Mouse (Mus musculus) inflammation-experienced regulatory T-cells, adult 6 months (primary cell): Measurements from ENCODE around the gene Shoc2. TPM values are rescaled to one million over a fixed set of nuclear protein-coding genes. Genes with fewer than 3 reads are reported as not detected.
"Not testable (repeated sequence)": the region's sequence is repeated elsewhere in the genome, so short reads cannot be mapped to it uniquely, and the experiment has no call there.

ENCODE experiments used
- ATAC-seq: one replicate; pipeline ENCODE4 v1.8.0; 2017
- polyA plus RNA-seq, 3 experiments: library from polyadenylated mRNA; unstranded; fragments of 100-300 nt; shearing (Covaris generic); gene quantifications; one replicate each; pipeline ENCODE4 v1.2.1; 2017

Gene Shoc2
- polyA plus RNA-seq: 10 to 100 TPM; 74.2 to 76.2 (median 74.6) TPM

DNA sequence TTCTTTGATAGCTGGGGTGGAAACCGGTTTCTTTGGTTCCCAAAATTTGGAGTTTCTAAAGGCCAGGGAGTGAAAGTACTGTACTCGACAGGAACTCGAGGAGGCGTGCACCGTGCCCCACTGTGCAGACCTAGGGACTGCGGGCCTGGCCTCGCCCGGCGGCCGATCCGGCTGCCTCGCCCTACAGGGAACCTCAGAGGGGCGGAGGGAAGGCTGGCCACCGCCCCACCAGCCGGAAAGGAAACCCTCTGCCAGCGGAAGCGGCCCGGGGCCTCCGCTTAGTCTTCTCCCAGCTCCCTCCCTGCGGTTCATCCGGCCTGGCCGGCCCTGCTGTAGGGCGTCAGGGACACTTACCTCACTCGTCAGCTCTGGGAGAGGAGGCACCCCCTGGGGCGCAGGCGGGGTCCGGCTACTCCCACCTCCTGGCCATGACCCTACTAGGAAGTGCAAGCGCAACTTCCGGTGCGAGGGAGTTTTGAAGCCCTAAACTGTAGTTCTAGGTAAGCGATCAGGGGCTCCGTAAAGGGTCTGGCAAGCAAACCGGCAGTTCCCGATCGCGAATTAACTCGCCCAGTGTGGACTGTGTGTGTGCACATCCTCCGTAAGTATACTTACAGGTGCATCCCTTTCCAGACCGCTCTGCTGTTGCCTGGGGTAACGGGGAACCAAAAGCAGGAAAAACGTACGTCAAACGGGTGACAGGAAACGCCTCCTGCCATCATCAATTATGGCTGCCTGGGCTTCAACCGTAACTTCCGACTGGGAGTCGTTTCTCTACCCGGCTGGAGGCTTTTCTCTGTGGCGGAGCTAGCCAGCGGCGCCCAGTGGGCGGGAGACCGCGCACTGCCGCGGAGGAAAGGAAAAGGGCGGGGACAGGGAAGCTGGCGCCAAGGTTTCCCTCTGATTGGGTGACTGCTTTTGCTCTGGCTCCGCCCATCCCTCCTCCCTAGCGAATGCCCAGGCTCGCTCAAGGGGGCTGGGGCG, at the start of gene Shoc2, which contains the start of gene Bbip1:
TSS of gene Shoc2 (plus strand) at position 505 of the 984 bp plus-strand sequence.
TSS of gene Bbip1 (minus strand) at position 826 of the 984 bp plus-strand sequence.
- ATAC-seq: peak; percentile 87

DNA sequence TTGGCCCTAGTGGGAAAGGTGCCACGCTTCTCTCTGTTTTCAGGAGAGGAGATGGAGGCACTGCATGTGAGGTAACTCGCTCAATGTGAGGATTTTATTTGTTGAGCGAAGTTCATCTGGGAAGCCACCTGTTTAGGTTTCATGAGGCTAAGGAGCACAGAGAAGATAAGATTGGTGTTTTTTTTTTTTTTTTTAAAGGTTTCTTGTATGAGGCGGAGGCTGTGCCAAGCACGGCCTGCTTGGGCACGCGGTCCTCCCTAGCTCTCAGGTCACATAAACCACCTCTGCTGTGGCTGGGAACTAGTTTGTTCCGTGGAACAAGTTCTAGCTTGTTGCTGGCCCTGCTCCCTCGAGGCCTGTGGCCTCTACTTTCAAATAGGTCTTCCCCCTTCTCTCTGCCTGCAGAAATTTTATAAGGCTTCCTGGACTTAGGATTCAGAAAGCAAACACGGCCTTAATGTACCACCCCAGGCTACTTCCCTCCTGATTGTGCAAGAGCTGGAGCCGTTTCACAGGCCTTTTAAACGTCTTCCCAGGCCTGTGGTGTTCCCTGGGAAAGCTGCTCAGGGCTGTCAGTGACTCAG, 49.5 kb upstream of the Shoc2 start:
- ATAC-seq: no peak

DNA sequence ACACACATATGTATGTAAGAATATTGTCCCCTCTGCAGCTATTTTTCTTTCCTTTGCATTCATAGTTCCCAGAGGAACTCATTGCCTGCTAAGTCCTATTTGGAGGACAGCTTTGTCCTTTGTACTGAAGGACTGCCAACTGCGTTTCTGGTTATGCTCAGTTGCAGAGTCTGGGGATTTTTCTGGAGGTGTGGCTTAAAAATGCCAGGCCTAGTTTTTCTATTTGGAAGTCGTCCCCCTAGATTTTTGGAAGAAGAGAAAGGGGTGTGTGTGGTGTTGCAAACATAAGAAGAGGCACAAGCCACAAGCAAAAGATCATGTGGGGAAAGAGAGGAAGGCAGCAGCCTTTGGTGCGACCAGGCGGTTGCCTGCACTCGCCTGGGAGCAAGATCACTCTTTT, 46.1 kb upstream of the Shoc2 start:
- no peak for ATAC-seq

DNA sequence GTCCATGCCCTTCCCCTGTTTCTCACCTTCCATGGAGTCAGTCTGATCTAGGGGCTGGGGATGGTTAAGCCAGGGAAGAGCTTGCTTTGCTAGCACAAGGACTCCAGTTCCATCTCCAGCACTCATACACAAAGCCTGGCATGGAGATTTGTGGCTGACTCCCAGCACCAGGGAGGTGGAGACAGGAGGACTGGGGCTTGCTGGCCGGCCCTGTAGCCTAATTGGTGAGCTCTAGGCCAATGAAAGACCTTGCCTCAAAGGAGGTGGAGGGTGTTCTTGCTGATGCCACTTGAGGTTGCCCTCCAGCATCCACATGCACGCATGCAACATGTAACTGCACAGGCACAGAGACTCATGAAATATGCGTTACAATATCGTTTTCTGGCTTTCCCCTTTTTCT, 45.6 kb upstream of the Shoc2 start:
- ATAC-seq: no peak

DNA sequence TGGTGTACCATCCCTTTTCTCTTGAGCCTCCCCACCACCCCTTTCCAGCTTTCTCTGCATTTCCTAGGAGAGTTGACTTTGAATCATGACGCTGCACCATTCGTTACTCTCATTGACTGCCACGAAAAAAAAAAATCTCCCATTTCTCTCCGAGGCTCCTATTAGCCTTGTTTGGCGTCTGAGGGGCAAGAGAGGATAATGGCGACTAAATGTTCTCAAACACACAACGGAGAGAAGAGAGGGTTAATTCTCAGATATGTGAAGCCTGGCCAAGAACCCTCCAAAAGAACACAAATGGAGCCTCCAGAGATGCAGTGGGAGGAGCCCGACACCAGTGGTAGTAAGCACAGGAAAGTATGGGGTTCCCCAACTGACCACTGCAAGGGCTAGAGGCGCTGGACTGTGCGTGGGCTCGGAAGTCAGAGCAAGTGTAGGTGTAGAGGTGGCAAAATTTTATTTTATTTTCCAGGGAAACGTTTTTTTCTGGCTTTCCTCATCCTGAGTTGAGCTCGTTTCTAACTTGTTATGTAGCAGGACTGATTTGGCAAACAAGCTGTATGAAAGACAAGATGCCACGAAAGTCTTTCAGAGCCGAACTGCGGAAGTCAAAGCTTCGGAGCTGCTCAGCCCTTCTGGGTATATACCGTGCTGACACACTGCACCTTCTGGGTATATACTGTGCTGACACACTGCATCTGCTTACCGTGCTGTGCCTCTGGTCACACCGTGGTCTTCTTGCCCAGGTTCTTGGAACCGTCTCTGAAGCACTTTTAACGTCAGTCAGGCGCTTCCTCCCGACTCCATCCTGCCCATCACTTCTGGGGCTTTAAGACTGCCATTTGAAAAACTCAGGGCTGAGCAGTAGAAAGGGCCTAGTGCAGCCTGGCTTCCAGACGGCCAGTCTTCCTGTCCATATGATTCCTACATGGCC, 44.9 kb upstream of the Shoc2 start:
- peak; percentile 17 for ATAC-seq

DNA sequence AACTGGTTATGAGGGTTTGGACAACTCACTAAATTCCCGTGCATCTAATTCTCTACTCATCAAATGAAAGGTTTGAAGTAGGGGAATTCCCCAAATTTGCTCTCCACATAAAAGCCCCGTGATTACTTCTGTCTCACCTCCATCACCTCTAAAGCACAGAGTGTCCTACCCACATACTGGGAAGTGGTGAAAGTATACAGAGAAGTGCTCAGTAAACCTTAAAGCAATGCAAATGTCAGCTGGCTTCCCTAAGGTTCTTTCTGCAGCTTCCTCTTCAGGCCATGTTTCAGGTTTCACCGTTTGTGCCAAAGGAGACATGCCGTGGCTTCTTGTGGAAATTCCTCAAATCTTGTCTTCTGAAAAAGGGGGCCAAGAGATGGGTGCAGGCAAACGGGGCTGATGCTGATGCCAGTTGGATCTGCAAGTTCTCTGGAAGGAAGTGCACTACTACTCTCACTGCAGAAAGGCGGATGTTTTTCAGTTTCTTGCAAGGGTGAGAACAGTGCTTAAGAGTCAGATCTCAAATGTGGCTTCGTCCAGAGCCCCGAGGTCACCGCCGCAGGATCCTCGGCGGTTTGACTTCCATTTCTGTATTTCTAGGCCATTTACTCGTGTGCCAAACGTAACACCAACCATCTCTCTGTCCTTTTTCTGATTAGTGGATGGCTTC, 44.0 kb upstream of the Shoc2 start:
- ATAC-seq: peak; percentile 64

DNA sequence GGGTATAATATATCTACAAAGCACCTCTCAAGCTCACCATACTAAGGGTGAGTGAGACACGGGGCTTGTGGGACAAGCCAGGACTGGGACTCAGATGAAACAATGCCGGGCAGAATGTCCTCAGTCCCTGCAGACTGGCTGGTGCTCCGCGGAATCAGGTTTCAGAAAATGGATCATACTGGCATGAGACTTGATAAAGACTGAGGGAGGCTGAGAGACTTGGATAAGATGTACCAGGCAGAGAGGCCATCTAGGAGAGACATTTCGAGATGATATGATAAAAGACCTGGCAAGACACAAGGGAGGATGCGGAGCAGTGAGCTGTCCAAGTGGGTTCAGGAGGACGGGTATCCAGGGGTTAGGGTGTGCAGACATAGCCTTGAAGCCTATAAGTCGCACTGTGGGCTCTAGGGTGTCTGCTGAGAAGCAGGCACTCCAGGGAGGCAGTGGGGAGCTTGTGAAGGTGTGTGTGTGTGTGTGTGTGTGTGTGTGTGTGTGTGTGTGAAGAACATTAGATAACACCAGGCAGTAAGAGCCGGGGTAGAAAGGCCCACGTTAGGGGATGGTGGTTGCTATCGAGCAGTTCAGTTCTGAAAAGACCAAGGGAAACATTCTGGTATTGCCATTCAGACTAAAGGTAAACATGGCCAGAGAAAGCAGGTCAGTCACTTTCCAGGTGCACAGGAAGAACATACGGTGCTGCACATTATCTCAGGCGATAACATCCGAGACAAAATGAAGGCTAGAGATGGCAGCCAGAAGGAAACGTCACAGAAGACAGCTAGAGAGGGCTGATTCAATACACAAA, 42.0 kb upstream of the Shoc2 start:
- peak; percentile 7 for ATAC-seq

DNA sequence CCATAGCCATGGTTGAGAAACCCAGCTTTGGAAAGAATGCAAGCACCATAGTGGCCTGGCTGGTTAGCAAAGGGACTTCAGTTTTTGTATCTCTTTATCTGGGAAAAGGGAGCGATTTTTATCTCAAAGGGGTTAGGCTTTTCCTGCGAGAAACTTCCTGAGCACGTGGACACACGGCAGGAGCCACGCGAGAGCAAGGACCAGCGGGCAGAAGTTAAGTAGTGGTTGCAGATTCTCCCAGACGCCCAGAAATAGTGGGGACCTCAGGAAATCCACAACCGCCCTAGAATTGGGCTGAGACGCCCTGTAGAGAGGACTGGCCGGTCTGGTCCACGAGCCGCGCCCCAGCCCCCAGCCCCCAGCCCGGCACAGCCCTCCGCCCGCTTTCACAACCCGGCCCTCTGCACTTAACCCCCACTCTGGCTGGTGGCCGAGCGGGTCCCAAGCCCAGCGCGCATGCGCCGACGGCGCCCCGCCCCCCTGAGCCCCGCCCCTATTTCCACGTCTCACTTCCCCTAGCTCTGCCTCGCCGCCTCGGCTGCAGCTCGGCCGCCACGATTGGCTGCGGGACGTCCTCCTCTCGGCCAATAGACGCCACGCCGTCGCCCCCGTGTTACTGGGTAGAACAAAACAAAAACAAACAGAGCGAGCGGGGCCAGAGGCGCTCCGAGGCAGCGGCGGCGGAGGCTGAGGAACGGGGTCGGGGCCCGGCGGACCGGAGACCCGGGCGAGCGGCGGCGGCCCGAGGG, 41.2 kb upstream of the Shoc2 start:
- ATAC-seq: peak; percentile 67

DNA sequence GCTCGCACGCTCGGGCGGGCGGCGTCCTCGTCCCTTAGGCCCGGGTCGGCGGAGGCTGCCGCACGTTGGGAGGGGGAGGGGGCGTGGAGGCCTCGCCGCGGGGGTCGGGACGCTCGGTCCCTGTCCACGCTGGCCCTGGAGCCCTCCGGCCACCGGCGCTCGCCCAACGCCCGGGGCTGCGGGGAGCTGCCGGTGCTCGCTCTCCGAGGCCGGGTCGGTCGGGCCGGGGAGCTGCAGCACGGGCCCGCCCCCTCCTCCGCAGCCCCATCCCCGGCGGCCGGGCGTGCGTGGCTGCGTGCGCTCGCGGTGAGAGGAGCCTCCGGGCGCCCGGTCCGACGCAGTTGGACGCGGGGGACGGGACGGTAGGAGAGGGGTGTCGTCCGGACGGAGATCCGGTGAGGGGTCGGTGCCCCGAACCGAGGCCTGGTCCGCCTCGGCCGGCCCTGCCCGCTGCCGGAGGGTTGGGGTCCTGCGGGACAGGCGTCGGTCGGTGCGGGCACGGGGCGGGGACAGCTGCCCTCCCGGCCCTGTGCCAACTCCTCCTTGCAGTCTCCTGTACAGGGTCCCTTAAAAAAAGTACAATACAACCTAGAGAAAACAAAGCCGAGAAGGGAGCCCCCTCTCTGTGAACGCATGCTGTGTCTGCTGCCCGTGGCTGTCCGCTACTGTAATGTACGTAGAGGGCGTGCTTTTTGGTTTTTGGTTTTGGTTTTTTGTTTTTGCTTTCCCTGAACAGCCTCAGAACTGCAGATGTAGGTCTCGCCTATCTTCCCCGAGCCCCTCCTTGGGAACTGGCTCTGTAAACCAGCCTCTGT, 40.4 kb upstream of the Shoc2 start:
- ATAC-seq: peak; percentile 17

DNA sequence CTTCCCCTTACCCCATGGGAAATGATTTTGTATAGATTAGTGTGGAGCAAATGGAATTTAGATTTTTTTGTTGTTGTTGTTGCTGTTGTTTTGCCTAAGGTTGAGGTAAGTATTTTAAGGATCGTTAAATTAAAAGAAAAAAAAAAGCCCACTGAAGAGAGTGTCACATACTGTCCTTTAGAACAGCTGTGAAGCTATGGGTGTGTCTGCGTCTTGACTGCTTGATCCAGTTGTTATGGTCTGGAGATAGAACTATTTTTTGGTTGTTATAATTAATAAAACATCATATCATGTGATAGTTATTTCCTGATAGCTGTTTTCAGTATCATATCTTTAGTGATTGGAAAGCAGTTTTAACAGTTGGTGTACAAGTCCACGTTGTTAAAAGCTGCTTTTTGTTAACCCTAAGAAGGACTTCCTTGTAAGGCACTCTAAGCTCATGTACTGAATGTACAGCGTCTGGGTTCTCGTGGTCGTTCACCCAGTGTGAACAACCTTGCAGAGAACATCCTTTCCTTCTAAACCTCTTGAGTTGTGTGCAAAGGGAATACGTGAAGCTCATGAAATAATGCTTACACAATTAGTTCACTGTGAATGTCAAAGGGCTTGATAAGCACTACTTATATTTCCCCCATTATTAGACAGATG, 39.1 kb upstream of the Shoc2 start:
- no peak for ATAC-seq

DNA sequence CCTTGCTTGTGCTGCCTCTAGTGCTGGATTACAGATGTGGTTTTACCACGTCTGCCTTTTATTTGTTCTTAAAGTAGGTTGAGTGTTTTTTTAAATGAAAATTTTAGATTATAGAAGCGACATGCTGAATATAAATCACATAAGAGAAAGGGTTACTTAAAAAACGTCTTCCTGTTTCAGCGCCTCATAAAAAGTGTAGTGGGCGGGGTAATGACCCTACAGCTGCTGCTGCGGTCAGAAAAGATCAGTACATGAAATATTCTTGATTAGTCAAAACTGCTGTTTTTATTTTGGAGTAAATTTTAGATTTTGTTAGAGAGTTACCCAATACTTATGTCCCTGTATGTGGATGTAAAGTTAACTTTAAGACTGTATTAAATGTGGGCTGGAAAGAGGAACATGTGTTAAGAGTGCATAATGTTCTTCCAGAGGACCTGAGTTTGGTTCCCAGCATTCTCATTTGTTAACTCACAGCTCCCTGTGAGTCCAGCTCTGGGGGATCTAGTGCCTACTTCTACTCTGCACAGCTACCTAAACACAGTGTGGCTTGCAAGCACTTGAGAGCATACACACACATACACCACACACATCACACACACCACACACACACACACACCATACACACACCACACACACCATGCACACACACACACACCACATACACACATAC, 37.9 kb upstream of the Shoc2 start:
- peak; percentile 9 for ATAC-seq

DNA sequence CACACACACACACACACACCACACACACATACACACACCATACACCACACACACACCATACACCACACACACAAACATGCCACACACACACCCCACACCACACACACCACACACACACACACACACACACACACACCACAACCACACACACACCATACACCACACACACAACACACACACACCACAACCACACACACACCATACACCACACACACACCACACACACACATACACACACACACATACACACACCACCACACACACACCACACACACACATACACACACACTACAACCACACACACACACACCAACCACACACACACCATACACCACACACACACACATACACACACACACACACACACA, 37.4 kb upstream of the Shoc2 start:
- not testable (repeated sequence) for ATAC-seq

DNA sequence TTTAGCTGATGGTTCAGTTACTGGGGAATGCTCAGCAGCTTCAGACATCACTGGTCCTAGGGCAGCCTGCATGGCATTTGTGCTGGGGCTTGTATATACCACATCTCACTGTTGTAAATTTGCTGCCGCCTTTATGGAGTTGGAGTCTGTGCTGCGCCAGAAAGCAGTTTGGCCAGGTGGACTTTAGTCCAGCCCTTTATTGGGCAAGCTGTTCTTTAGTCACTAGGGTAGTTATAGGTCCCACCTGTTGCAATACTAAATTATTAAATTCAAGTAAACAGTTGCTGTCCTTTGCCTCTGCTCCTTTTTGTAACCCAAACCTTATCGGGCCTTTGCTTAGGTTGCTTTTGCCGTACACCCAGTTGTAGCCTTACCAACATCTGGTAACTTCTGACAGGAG, 29.2 kb upstream of the Shoc2 start:
- no peak for ATAC-seq

DNA sequence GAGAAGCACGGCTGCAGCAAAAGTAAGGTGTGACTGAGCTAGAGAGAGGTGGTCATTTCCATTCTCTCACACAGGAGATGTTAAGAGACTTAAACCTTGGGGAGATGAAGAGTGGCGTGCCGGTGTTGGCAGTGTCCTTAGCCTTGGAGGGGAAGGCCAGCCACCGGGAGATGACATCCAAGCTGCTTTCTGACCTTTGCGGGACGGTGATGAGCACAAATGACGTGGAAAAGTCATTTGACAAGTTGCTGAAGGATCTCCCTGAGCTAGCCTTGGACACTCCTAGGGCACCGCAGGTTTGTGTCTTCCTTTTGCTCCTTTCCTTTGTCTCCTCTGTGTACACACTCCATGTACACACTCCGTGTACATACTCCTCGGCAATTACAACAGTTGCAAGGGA, 24.6 kb upstream of the Shoc2 start:
- no peak for ATAC-seq

DNA sequence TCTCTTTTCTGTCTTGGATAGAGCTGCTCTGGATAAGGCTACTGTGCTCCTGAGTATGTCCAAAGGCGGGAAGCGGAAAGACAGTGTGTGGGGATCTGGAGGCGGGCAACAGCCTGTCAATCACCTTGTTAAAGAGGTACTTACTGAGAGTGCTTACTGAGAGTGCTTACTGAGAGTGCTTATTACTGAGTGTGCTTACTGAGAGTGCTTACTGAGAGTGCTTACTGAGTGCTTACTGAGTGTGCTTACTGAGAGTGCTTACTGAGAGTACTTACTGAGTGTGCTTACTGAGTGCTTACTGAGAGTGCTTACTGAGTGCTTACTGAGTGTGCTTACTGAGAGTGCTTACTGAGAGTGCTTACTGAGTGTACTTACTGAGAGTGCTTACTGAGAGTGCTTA, 22.1 kb upstream of the Shoc2 start:
- not testable (repeated sequence) for ATAC-seq

DNA sequence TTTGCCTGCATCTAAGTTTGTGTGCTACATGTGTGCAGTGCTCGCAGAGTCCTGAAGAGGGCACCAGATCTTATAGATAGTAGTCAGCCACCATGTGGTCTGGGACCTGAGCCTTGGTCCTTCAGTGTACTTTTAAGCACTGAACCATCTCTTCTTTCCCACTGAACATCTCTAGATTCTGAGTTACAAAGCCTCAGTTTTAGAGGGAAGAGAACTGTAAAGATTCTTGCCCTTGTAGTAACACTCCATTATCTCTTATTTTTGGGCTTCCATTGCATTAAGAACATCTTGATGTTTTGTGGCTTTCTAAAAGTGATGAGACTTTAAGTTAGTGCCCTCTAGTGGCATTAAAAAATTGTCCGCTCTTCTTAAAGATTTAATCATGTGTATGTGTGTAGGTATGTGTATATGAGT, 18.8 kb upstream of the Shoc2 start:
- ATAC-seq: peak; percentile 47

DNA sequence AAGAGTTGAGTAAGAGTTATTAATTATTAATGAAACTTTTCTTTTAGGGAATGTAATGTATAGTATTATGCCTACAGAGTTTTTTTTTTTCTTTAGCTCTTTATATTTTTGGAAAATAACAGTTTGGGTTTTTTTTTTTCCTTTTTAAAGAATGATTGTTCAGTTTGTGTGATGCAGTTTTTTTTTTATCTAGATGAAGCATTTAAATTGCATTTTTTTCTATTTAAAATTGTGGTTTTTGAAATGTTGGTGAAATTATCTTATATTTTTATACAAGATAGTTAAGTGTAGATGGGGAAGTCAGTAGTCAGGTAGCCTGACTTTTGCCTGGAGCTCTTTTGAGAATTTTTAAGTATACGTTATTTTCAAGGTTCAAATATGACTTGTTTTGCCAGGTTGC, 17.4 kb upstream of the Shoc2 start:
- ATAC-seq: no peak

DNA sequence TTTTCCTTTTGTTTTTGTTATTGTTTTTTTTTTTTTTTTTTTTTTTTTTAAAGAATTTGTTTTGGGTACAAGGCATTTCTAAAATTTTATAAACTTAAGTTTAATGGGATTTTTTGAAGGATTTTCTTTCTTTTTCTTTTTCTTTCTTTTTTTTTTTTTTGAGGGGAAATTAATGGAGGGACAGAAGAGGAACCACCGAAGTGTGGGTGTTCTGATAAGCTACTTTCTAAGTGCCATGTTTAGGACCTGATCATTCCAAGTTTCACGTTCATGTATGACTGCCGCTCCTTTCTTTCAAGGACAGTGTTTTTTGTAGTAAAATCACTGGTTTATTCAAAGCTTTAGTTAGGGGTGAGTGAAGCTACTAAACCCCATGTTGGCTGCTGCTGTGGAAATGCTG, 14.9 kb upstream of the Shoc2 start:
- ATAC-seq: no peak

DNA sequence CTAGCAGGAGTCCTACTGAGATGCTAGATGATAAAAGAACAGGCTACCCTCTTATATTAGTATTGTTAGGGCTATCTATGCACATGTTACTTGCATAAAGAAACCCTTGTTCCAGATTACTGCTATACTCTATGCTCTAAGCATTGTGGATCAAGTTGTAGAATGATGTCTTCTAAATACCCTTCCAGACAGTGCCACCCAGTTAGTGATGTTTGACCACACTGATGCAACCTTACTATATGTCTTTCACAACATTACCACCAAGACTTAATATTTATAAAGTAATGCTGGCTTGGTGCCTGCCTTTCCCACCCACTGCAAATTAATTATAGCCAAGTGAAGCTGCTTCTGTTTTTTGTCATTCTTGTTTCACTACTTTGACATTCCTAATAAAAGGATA, 11.1 kb upstream of the Shoc2 start:
- no peak for ATAC-seq
